Mouse (Mus musculus): ENCODE data around the gene Zfp965. TPM values are rescaled to one million over a fixed set of nuclear protein-coding genes. Genes with fewer than 3 reads are reported as not detected.
"Not testable (repeated sequence)": the region's sequence is repeated elsewhere in the genome, so short reads cannot be mapped to it uniquely, and the experiment has no call there.

The Zfp965 gene
- polyA plus RNA-seq (2012; rRNA removed), result 0.31 and 0.61 TPM in 2 replicates

- not testable (repeated sequence) for H3K4me3 ChIP-seq (ENCODE audit: insufficient read depth, low read depth, low read length); H3K4me1 ChIP-seq (ENCODE audit: control insufficient read depth, insufficient read depth, low read length); H3K27me3 ChIP-seq (replicated peaks; ENCODE audit: control insufficient read depth, insufficient read depth, low read length); H3K27ac ChIP-seq (ENCODE audit: insufficient read depth, low read depth, low read length); DNase-seq; H3K36me3 ChIP-seq (ENCODE audit: control insufficient read depth, insufficient read depth, low read length)
- WGBS, result no CpG with 5 or more reads among the region's 6 CpGs
Observed at GRCm38 (mm10) chr2:175469685-175470084, at the start of gene Zfp965. Zfp965 (plus strand) TSS chr2:175469985.

GRCm38 (mm10) chr2:175435707-175436106 is 34.1 kb upstream of the Zfp965 start, which contains the start of gene Gm4724:
Gm4724 (minus strand) TSS chr2:175435807.
- not testable (repeated sequence) for H3K36me3 ChIP-seq (ENCODE audit: control insufficient read depth, insufficient read depth, low read length); H3K27ac ChIP-seq (ENCODE audit: insufficient read depth, low read depth, low read length); H3K4me1 ChIP-seq (ENCODE audit: control insufficient read depth, insufficient read depth, low read length); H3K27me3 ChIP-seq (replicated peaks; ENCODE audit: control insufficient read depth, insufficient read depth, low read length); H3K4me3 ChIP-seq (ENCODE audit: insufficient read depth, low read depth, low read length); DNase-seq
- WGBS, result no CpG with 5 or more reads among the region's 4 CpGs

Other genes starting within 250 kb of the Zfp965 start
- gene Gm14440, start 194.9 kb upstream of the Zfp965 start, polyA plus RNA-seq (2012; rRNA removed), result not detected in 2 replicates
- gene Gm4631, start 131.8 kb upstream of the Zfp965 start, polyA plus RNA-seq (2012; rRNA removed), result 2.4 and 3.4 TPM in 2 replicates
- 0.71 and 1.9 TPM in 2 replicates for gene Zfp968, start 97.5 kb upstream of the Zfp965 start, polyA plus RNA-seq (2012; rRNA removed)
- gene Gm4724, start 34.2 kb upstream of the Zfp965 start, polyA plus RNA-seq (2012; rRNA removed), result 5.0 and 7.6 TPM in 2 replicates
- gene Gm11007, start 174.0 kb downstream of the Zfp965 start, polyA plus RNA-seq (2012; rRNA removed), result not detected in 2 replicates
- not detected in 2 replicates for gene Zfp969, start 233.7 kb downstream of the Zfp965 start, polyA plus RNA-seq (2012; rRNA removed)

Data from kidney, adult 2 months (tissue).